Mouse (Mus musculus) left cerebral cortex, postnatal 10 days (tissue): ENCODE measurements around the gene Faap20. TPM values are rescaled to one million over a fixed set of nuclear protein-coding genes. Genes with fewer than 3 reads are reported as not detected.

Experiments used
- DNase-seq, 2 experiments: peaks; one replicate each; pipeline ENCODE4 v3.0.0; 2021 to 2022; ENCODE audit warnings: low spot score in 2 of 2, mixed read lengths in 1 of 2; ENCODE audit errors: extremely low spot score in 1 of 2
- intact Hi-C: fragments of 180-260 bp; cut with DNase I; formaldehyde crosslinking; loops from one replicate; pipeline ENCODE4 v1.15.1; 2025
- total RNA-seq, 2 experiments: library from RNA; stranded (reverse); gene quantifications; 2 replicates each; pipeline ENCODE4 v1.2.3; 2021

Gene Faap20
- 10 to 100 TPM; 25.4 to 26.2 TPM for total RNA-seq

- intact Hi-C loops, result loop anchor here (1.0 to 5.0 kb wide), 3 partner anchors 29 to 154 kb away; no protein-coding TSS in a partner anchor
- peak; percentile 85 to 95 for DNase-seq
Measured at GRCm38 (mm10) chr4:155249648-155250351, at the start of gene Faap20. Gene Faap20 (plus strand): TSS chr4:155249802.

GRCm38 (mm10) chr4:155200861-155201390 lies 48.7 kb upstream of the Faap20 start:
- intact Hi-C loops, result no loop called here
- DNase-seq, result no peak

GRCm38 (mm10) chr4:155201764-155202163 lies 47.8 kb upstream of the Faap20 start:
- intact Hi-C loops, result no loop called here
- DNase-seq, result no peak

- intact Hi-C loops, result no loop called here
- no peak for DNase-seq
Measured at GRCm38 (mm10) chr4:155205919-155206318, 43.7 kb upstream of the Faap20 start.

- no peak for DNase-seq
- intact Hi-C loops, result no loop called here
Measured at GRCm38 (mm10) chr4:155206498-155206897, 43.1 kb upstream of the Faap20 start.

- no peak for DNase-seq
- intact Hi-C loops, result no loop called here
Measured at GRCm38 (mm10) chr4:155207841-155208240, 41.8 kb upstream of the Faap20 start.

- intact Hi-C loops, result no loop called here
- no peak for DNase-seq
Measured at GRCm38 (mm10) chr4:155208613-155209012, 41.0 kb upstream of the Faap20 start.

GRCm38 (mm10) chr4:155209079-155209478 lies 40.5 kb upstream of the Faap20 start:
- intact Hi-C loops, result no loop called here
- no peak for DNase-seq

GRCm38 (mm10) chr4:155209494-155209893 lies 40.1 kb upstream of the Faap20 start:
- DNase-seq, result no peak
- intact Hi-C loops, result no loop called here

GRCm38 (mm10) chr4:155213052-155213751 lies 36.4 kb upstream of the Faap20 start:
- intact Hi-C loops, result no loop called here

GRCm38 (mm10) chr4:155213752-155214054 lies 35.9 kb upstream of the Faap20 start:
- no peak for DNase-seq
- intact Hi-C loops, result no loop called here

More at GRCm38 (mm10) chr4:155213052-155213751, 36.4 kb upstream of the Faap20 start:
- DNase-seq, result peak in 1 of 2 experiments; percentile 53

- DNase-seq, result no peak
- intact Hi-C loops, result no loop called here
Measured at GRCm38 (mm10) chr4:155214188-155214587, 35.4 kb upstream of the Faap20 start.

- intact Hi-C loops, result loop anchor here (5.0 kb wide), 2 partner anchors 37 to 62 kb away; no protein-coding TSS in a partner anchor
- DNase-seq, result peak in 1 of 2 experiments; percentile 23
Measured at GRCm38 (mm10) chr4:155214793-155215192, 34.8 kb upstream of the Faap20 start.

- peak in 1 of 2 experiments; percentile 75 for DNase-seq
- intact Hi-C loops, result loop anchor here (5.0 kb wide), 2 partner anchors 38 to 63 kb away; no protein-coding TSS in a partner anchor
Measured at GRCm38 (mm10) chr4:155215203-155215602, 34.4 kb upstream of the Faap20 start.

- intact Hi-C loops, result loop anchor here (5.0 kb wide), 2 partner anchors 39 to 64 kb away; no protein-coding TSS in a partner anchor
- peak in 1 of 2 experiments; percentile 76 for DNase-seq
Measured at GRCm38 (mm10) chr4:155215773-155216630, 33.6 kb upstream of the Faap20 start.

- DNase-seq, result peak in 1 of 2 experiments; percentile 46
- intact Hi-C loops, result loop anchor here (5.0 kb wide), 2 partner anchors 40 to 65 kb away; no protein-coding TSS in a partner anchor
Measured at GRCm38 (mm10) chr4:155217241-155218103, 32.1 kb upstream of the Faap20 start.

- DNase-seq, result peak in 1 of 2 experiments; percentile 27
- intact Hi-C loops, result loop anchor here (5.0 kb wide), 2 partner anchors 41 to 66 kb away; no protein-coding TSS in a partner anchor
Measured at GRCm38 (mm10) chr4:155218104-155218732, 31.4 kb upstream of the Faap20 start.
